ENCODE assay signal across 13 mouse cellular contexts in genomic region chr1:172018336-172019311, GRCm38 (mm10). TPM values are rescaled to one million over a fixed set of nuclear protein-coding genes. Genes with fewer than 3 reads are reported as not detected.
DNase-seq lines count a peak whose midpoint lies in the region; ATAC-seq lines count a peak whose summit lies in the region.
"Had no signal": no experiment of that assay in that cellular context is flagged by ENCODE, and none has a peak within 500 bp of the region (broad histone marks: within the 10 kb centered on the region; RNA-seq: fewer than 3 reads in every experiment).

No protein-coding gene starts in this region.

- H3K9ac ChIP-seq in limb, embryonic 12.5 days (replicated peaks) = no peak overlapping the region
- no peak overlapping the region for H3K9ac ChIP-seq in forebrain, embryonic 15.5 days (replicated peaks)
- no peak overlapping the region for H3K9ac ChIP-seq in limb, embryonic 15.5 days
- no peak overlapping the region for H3K9ac ChIP-seq in stomach, embryonic 15.5 days

- no peak for DNase-seq in limb, embryonic 10.5 days (ENCODE audit: low spot score)
- no peak for DNase-seq in heart, adult 8-10 months (ENCODE audit: low spot score)
- DNase-seq: cerebellum, adult 8-10 months; gastrocnemius, postnatal 25 days; lung, postnatal 36 days had no signal

- H3K4me3 ChIP-seq in limb, embryonic 12.5 days (replicated peaks) = no peak overlapping the region
- H3K4me3 ChIP-seq in limb, embryonic 10.5 days = no peak overlapping the region
- no peak overlapping the region for H3K4me3 ChIP-seq in forebrain, embryonic 15.5 days
- no peak overlapping the region for H3K4me3 ChIP-seq in limb, embryonic 15.5 days
- no peak overlapping the region for H3K4me3 ChIP-seq in stomach, embryonic 15.5 days (replicated peaks)

- no peak overlapping the region for H3K4me2 ChIP-seq in limb, embryonic 12.5 days
- H3K4me2 ChIP-seq in forebrain, embryonic 15.5 days (replicated peaks) = no peak overlapping the region
- no peak overlapping the region for H3K4me2 ChIP-seq in limb, embryonic 15.5 days
- no peak overlapping the region for H3K4me2 ChIP-seq in stomach, embryonic 15.5 days

- WGBS in limb, embryonic 12.5 days = 89% methylated on average over 9 of the region's 9 CpGs
- 90% methylated on average over 9 of the region's 9 CpGs for WGBS in limb, embryonic 10.5 days
- 68% methylated on average over 9 of the region's 9 CpGs for WGBS in forebrain, embryonic 15.5 days
- WGBS in limb, embryonic 15.5 days = 86% methylated on average over 9 of the region's 9 CpGs
- WGBS in stomach, embryonic 15.5 days = 92% methylated on average over 9 of the region's 9 CpGs

- H3K27me3 ChIP-seq in limb, embryonic 12.5 days = no peaks in the 10 kb centered on the region
- H3K27me3 ChIP-seq in limb, embryonic 10.5 days (ENCODE audit: low read depth, poor library complexity, severe bottlenecking) = no peaks in the 10 kb centered on the region
- H3K27me3 ChIP-seq in forebrain, embryonic 15.5 days = no peaks in the 10 kb centered on the region
- H3K27me3 ChIP-seq in limb, embryonic 15.5 days = no peaks in the 10 kb centered on the region
- H3K27me3 ChIP-seq in stomach, embryonic 15.5 days (replicated peaks) = no peaks in the 10 kb centered on the region

- no peak for ATAC-seq in limb, embryonic 12.5 days (ENCODE audit: insufficient number of reproducible peaks, insufficient read depth, low FRiP score, low TSS enrichment, low read depth)
- no peak for ATAC-seq in forebrain, embryonic 15.5 days (replicated peaks)
- ATAC-seq in limb, embryonic 15.5 days (ENCODE audit: insufficient number of reproducible peaks, low FRiP score, low TSS enrichment, low read depth) = peak; percentile 47; the same call in 1 of the 2 replicates
- ATAC-seq in stomach, embryonic 15.5 days (ENCODE audit: insufficient read depth, low FRiP score, low read depth) = peak; percentile 53; the same call in 1 of the 2 replicates
- ATAC-seq in erythroblast, adult 5-6 weeks (replicated peaks; ENCODE audit: low FRiP score, poor library complexity, severe bottlenecking) = no peak
- ATAC-seq in megakaryocyte-erythroid progenitor cell, adult 5-6 weeks (replicated peaks; ENCODE audit: low FRiP score, low TSS enrichment, poor library complexity, severe bottlenecking) = no peak

- peak overlapping the region; percentile 88; the same call in 1 of the 2 replicates for H3K27ac ChIP-seq in limb, embryonic 12.5 days
- no peak overlapping the region for H3K27ac ChIP-seq in limb, embryonic 10.5 days
- H3K27ac ChIP-seq in forebrain, embryonic 15.5 days (replicated peaks) = peak overlapping the region; percentile 85
- H3K27ac ChIP-seq in limb, embryonic 15.5 days = 0 out of 2 replicates have a peak overlapping the region, but pooled peaks have one; percentile 81
- H3K27ac ChIP-seq in stomach, embryonic 15.5 days = peak overlapping the region; percentile 48

- peaks cover 68% of the 10 kb centered on the region for H3K4me1 ChIP-seq in limb, embryonic 12.5 days (replicated peaks)
- H3K4me1 ChIP-seq in limb, embryonic 10.5 days = peaks cover 61% of the 10 kb centered on the region
- H3K4me1 ChIP-seq in forebrain, embryonic 15.5 days = peaks cover 96% of the 10 kb centered on the region
- H3K4me1 ChIP-seq in limb, embryonic 15.5 days = peaks cover 66% of the 10 kb centered on the region
- peaks cover 41% of the 10 kb centered on the region for H3K4me1 ChIP-seq in stomach, embryonic 15.5 days

- H3K36me3 ChIP-seq in limb, embryonic 12.5 days = peaks cover 38% of the 10 kb centered on the region; the same call in 1 of the 2 replicates
- H3K36me3 ChIP-seq in limb, embryonic 10.5 days = peaks cover 70% of the 10 kb centered on the region
- no peaks in the 10 kb centered on the region for H3K36me3 ChIP-seq in forebrain, embryonic 15.5 days
- no peaks in the 10 kb centered on the region for H3K36me3 ChIP-seq in limb, embryonic 15.5 days
- H3K36me3 ChIP-seq in stomach, embryonic 15.5 days = no peaks in the 10 kb centered on the region

- H3K9me3 ChIP-seq in limb, embryonic 12.5 days = no peaks in the 10 kb centered on the region
- no peaks in the 10 kb centered on the region for H3K9me3 ChIP-seq in limb, embryonic 10.5 days (replicated peaks)
- H3K9me3 ChIP-seq in forebrain, embryonic 15.5 days = no peaks in the 10 kb centered on the region
- no peaks in the 10 kb centered on the region for H3K9me3 ChIP-seq in limb, embryonic 15.5 days
- H3K9me3 ChIP-seq in stomach, embryonic 15.5 days = no peaks in the 10 kb centered on the region

RNA-seq across cellular contexts. Expression of gene Vangl2, which starts 9.6 kb away (rescaled TPM):
- polyA plus RNA-seq in limb, embryonic 12.5 days (2016; fragmentation: Nextera tagmentation; extraction: Ambion mirVana) = 23.2 and 23.7 TPM in 2 replicates
- 28.3 and 29.9 TPM in 2 replicates for polyA plus RNA-seq in limb, embryonic 10.5 days (2016; fragmentation: Nextera tagmentation; extraction: Ambion mirVana)
- 48.0 and 51.5 TPM in 2 replicates for polyA plus RNA-seq in forebrain, embryonic 15.5 days (2015; fragmentation: Nextera tagmentation; extraction: Ambion mirVana)
- 14.3 and 15.7 TPM in 2 replicates for polyA plus RNA-seq in limb, embryonic 15.5 days (2015; fragmentation: Nextera tagmentation; extraction: Ambion mirVana)
- 9.9 and 11.3 TPM in 2 replicates for polyA plus RNA-seq in stomach, embryonic 15.5 days (2015; fragmentation: Nextera tagmentation; extraction: Ambion mirVana)
- 1.3 TPM in 1 of 2 replicates, not detected in the other for total RNA-seq in erythroblast, adult 5-6 weeks (2015; ENCODE audit: low replicate concordance)
- 0.42 and 3.4 TPM in 2 replicates for total RNA-seq in erythroblast, adult 5-6 weeks (2017; ENCODE audit: low replicate concordance)
- total RNA-seq in megakaryocyte-erythroid progenitor cell, adult 5-6 weeks (2014; fragmentation: Nextera tagmentation) = 1.6 and 1.9 TPM in 2 replicates
- 0.42 and 2.6 TPM in 2 replicates for total RNA-seq in megakaryocyte-erythroid progenitor cell, adult 5-6 weeks (2017)
- total RNA-seq in heart, adult 8-10 months (2022) = 1 to 10 TPM in 2 of 4 experiments, under 1 TPM in 2; 0.86 to 1.7 (median 1.1) TPM

RNA-seq across cellular contexts. Expression of gene Nhlh1, which starts 38.7 kb away (rescaled TPM):
- polyA plus RNA-seq in limb, embryonic 12.5 days (2016; fragmentation: Nextera tagmentation; extraction: Ambion mirVana) = 0.14 TPM in 1 of 2 replicates, not detected in the other
- polyA plus RNA-seq in limb, embryonic 10.5 days (2016; fragmentation: Nextera tagmentation; extraction: Ambion mirVana) = not detected in 2 replicates
- polyA plus RNA-seq in forebrain, embryonic 15.5 days (2015; fragmentation: Nextera tagmentation; extraction: Ambion mirVana) = 3.9 and 4.6 TPM in 2 replicates
- 0.05 TPM in 1 of 2 replicates, not detected in the other for polyA plus RNA-seq in limb, embryonic 15.5 days (2015; fragmentation: Nextera tagmentation; extraction: Ambion mirVana)
- polyA plus RNA-seq in stomach, embryonic 15.5 days (2015; fragmentation: Nextera tagmentation; extraction: Ambion mirVana) = not detected in 2 replicates
- not detected in 2 replicates for total RNA-seq in erythroblast, adult 5-6 weeks (2015; ENCODE audit: low replicate concordance)
- total RNA-seq in erythroblast, adult 5-6 weeks (2017; ENCODE audit: low replicate concordance) = not detected in 2 replicates
- not detected in 2 replicates for total RNA-seq in megakaryocyte-erythroid progenitor cell, adult 5-6 weeks (2014; fragmentation: Nextera tagmentation)
- not detected in 2 replicates for total RNA-seq in megakaryocyte-erythroid progenitor cell, adult 5-6 weeks (2017)
- total RNA-seq in heart, adult 8-10 months (2022) = not detected
- total RNA-seq: gastrocnemius, postnatal 25 days; hematopoietic stem cell, adult 5-6 weeks had no signal
- polyA plus RNA-seq: limb, embryonic 11.5 days had no signal

Comparison
In these comparisons a context has a peak if more than half of its experiments do, and no peak if none do; other contexts are left out.
1. ATAC-seq: peak in limb, embryonic 15.5 days (single experiment) and stomach, embryonic 15.5 days (single experiment); none in limb, embryonic 12.5 days (single experiment), forebrain, embryonic 15.5 days (single experiment), erythroblast, adult 5-6 weeks (single experiment) and megakaryocyte-erythroid progenitor cell, adult 5-6 weeks (single experiment).